Comparison of ENCODE assay signal across 22 mouse cellular contexts in genomic region chr1:195003328-195003727, GRCm38 (mm10).
A peak's percentile ranks its signal among the peaks of the same experiment; 100 is the strongest.
DNase-seq lines count a peak whose midpoint lies in the region; ATAC-seq and TF ChIP-seq lines count a peak whose summit lies in the region.
"Had no signal": no experiment of that assay in that cellular context is flagged by ENCODE, and none has a peak within 500 bp of the region (broad histone marks: within the 10 kb centered on the region; RNA-seq: fewer than 3 reads in every experiment).

No protein-coding gene starts in this region.

- H3K9me3 ChIP-seq in MEL (replicated peaks; ENCODE audit: insufficient read depth, low read length), result no peaks in the 10 kb centered on the region
- H3K9me3 ChIP-seq: forebrain, embryonic 10.5 days; forebrain, embryonic 13.5 days; hindbrain, embryonic 10.5 days; hindbrain, embryonic 13.5 days; intestine, embryonic 15.5 days had no signal

- H3K4me1 ChIP-seq in heart, adult 2 months (ENCODE audit: control insufficient read depth, insufficient read depth, low read length), result peaks cover 23% of the 10 kb centered on the region
- H3K4me1 ChIP-seq in MEL (ENCODE audit: control insufficient read depth in 1 of 2, insufficient read depth in 2 of 2, low read length in 2 of 2), result peaks cover 6 to 9% of the 10 kb centered on the region in 2 experiments
- H3K4me1 ChIP-seq: forebrain, embryonic 10.5 days; hindbrain, embryonic 10.5 days; hindbrain, embryonic 13.5 days; intestine, embryonic 15.5 days had no signal

- no peak for TF ChIP-seq POLR2A in heart, adult 2 months (IDR thresholded peaks at IDR 0.05; ENCODE audit: insufficient read depth, low read depth, low read length)
- no peak for TF ChIP-seq POLR2A in MEL (IDR thresholded peaks at IDR 0.05; ENCODE audit: control insufficient read depth in 1 of 2, insufficient read depth in 1 of 2, low read depth in 1 of 2, low read length in 2 of 2, poor library complexity in 1 of 2)

- H3K4me3 ChIP-seq in heart, adult 2 months, result no peak overlapping the region
- no peak overlapping the region for H3K4me3 ChIP-seq in MEL (ENCODE audit: control insufficient read depth in 1 of 2, insufficient read depth in 1 of 2, low read depth in 2 of 2, low read length in 2 of 2)
- H3K4me3 ChIP-seq: forebrain, embryonic 10.5 days; forebrain, embryonic 13.5 days; hindbrain, embryonic 10.5 days; hindbrain, embryonic 13.5 days; intestine, embryonic 15.5 days had no signal

- TF ChIP-seq CTCF in heart, adult 2 months (IDR thresholded peaks at IDR 0.05), result no peak
- TF ChIP-seq CTCF in MEL (IDR thresholded peaks at IDR 0.05 in 2 of 3, conservative IDR thresholded peaks at IDR 0.05 in 1 of 3; ENCODE audit: control insufficient read depth in 1 of 3, insufficient read depth in 1 of 3, low read depth in 2 of 3, low read length in 3 of 3, poor library complexity in 1 of 3, severe bottlenecking in 1 of 3), result no peak

- H3K27me3 ChIP-seq in heart, adult 2 months (ENCODE audit: control insufficient read depth, insufficient read depth, low read length), result no peaks in the 10 kb centered on the region
- H3K27me3 ChIP-seq in MEL (ENCODE audit: control insufficient read depth in 1 of 2, insufficient read depth in 2 of 2, low read length in 2 of 2), result no peaks in the 10 kb centered on the region
- H3K27me3 ChIP-seq: forebrain, embryonic 13.5 days; hindbrain, embryonic 13.5 days; intestine, embryonic 15.5 days; Patski had no signal

- no peak for DNase-seq in frontal cortex, postnatal 14 days (ENCODE audit: low spot score in 2 of 2)
- no peak for DNase-seq in heart, adult 2 months
- no peak for DNase-seq in heart, postnatal 25 days (ENCODE audit: low spot score)
- DNase-seq in MEL (ENCODE audit: low read depth, low spot score), result no peak
- DNase-seq in telencephalon, adult 2 months (ENCODE audit: low read depth, low spot score), result peak; percentile 41
- DNase-seq in lung, adult 18-20 months, result no peak
- DNase-seq: adrenal gland, postnatal 10 days; adrenal gland, postnatal 36 days; cerebellum, adult 11-12 months; cerebellum, adult 9-10 months; cerebellum, postnatal 14 days; gastrocnemius, postnatal 10 days; heart, postnatal 36 days had no signal

- intact Hi-C loops in heart, adult 2 months (cut with DNase I), result no loop called here
- intact Hi-C loops in heart, postnatal 25 days (cut with DNase I), result no loop called here

- peaks cover 6% of the 10 kb centered on the region for H3K79me2 ChIP-seq in heart, adult 2 months (replicated peaks; ENCODE audit: control insufficient read depth, insufficient read depth, low read length)
- H3K79me2 ChIP-seq in MEL (ENCODE audit: control insufficient read depth, insufficient read depth, low read length, poor library complexity), result no peaks in the 10 kb centered on the region

- TF ChIP-seq EP300 in heart, adult 2 months (IDR thresholded peaks at IDR 0.05; ENCODE audit: insufficient read depth, low read depth, low read length), result no peak
- TF ChIP-seq EP300 in MEL (IDR thresholded peaks at IDR 0.05; ENCODE audit: low read depth in 1 of 2, low read length in 2 of 2), result no peak

- H3K36me3 ChIP-seq in heart, adult 2 months (ENCODE audit: control insufficient read depth, insufficient read depth, low read length), result peaks cover 53% of the 10 kb centered on the region
- H3K36me3 ChIP-seq in MEL (ENCODE audit: control insufficient read depth in 1 of 2, insufficient read depth in 2 of 2, low read length in 2 of 2), result peaks cover 0 to 23% of the 10 kb centered on the region in 2 experiments; a peak in 2 of 4 replicates
- H3K36me3 ChIP-seq: forebrain, embryonic 10.5 days; hindbrain, embryonic 10.5 days; hindbrain, embryonic 13.5 days; intestine, embryonic 15.5 days had no signal

- WGBS in heart, adult 2 months, result 66% methylated on average over 4 of the region's 4 CpGs

- H3K9ac ChIP-seq in heart, adult 2 months (ENCODE audit: low read depth, low read length), result no peak overlapping the region
- no peak overlapping the region for H3K9ac ChIP-seq in MEL (ENCODE audit: control insufficient read depth, low read depth, low read length, poor library complexity, severe bottlenecking)
- H3K9ac ChIP-seq: forebrain, embryonic 13.5 days; hindbrain, embryonic 13.5 days; intestine, embryonic 15.5 days had no signal

- peak; percentile 77 for ATAC-seq in frontal cortex, adult (ENCODE audit: low TSS enrichment)
- ATAC-seq: forebrain, embryonic 13.5 days; forebrain, embryonic 16.5 days; hindbrain, embryonic 16.5 days; intestine, embryonic 15.5 days; Patski had no signal

- TF ChIP-seq RAD21 in MEL (IDR thresholded peaks at IDR 0.05; ENCODE audit: low read depth, low read length), result no peak

- peak overlapping the region; percentile 21 for H3K27ac ChIP-seq in heart, adult 2 months
- H3K27ac ChIP-seq in MEL (ENCODE audit: control insufficient read depth, low read depth, low read length), result no peak overlapping the region
- H3K27ac ChIP-seq: forebrain, embryonic 10.5 days; forebrain, embryonic 13.5 days; hindbrain, embryonic 10.5 days; hindbrain, embryonic 13.5 days; intestine, embryonic 15.5 days had no signal

TF ChIP-seq in MEL, 35 proteins besides CTCF, POLR2A, EP300 and RAD21:
- TF ChIP-seq UBTF (IDR thresholded peaks at IDR 0.05; ENCODE audit: borderline replicate concordance, insufficient read depth, low read depth, low read length) (no peak), POLR2AphosphoS5 (IDR thresholded peaks at IDR 0.05; ENCODE audit: borderline replicate concordance, low read depth, low read length) (no peak), MYC (IDR thresholded peaks at IDR 0.05; ENCODE audit: low read depth, low read length) (0 out of 2 replicates have a peak, but pooled peaks have one; percentile 1), POLR2AphosphoS2 (IDR thresholded peaks at IDR 0.05; ENCODE audit: low read length) (no peak), NELFE (IDR thresholded peaks at IDR 0.05; ENCODE audit: low read depth, low read length) (no peak), MEF2A (IDR thresholded peaks at IDR 0.05; ENCODE audit: extremely low read depth, insufficient replicate concordance, low read depth, low read length, poor library complexity, severe bottlenecking) (no peak), ZKSCAN1 (IDR thresholded peaks at IDR 0.05; ENCODE audit: low read depth, low read length) (no peak)
